Mouse (Mus musculus): Measurements from ENCODE around the gene Zfp513.
A peak's percentile ranks its signal among the peaks of the same experiment; 100 is the strongest.

The Zfp513 gene

GRCm38 (mm10) chr5:31168630-31169029, 33.5 kb downstream of the Zfp513 start:
- DNase-seq (ENCODE audit: low spot score in 2 of 2) = no peak

GRCm38 (mm10) chr5:31164878-31165277, 37.2 kb downstream of the Zfp513 start:
- no peak for DNase-seq (ENCODE audit: low spot score in 2 of 2)

DNA sequence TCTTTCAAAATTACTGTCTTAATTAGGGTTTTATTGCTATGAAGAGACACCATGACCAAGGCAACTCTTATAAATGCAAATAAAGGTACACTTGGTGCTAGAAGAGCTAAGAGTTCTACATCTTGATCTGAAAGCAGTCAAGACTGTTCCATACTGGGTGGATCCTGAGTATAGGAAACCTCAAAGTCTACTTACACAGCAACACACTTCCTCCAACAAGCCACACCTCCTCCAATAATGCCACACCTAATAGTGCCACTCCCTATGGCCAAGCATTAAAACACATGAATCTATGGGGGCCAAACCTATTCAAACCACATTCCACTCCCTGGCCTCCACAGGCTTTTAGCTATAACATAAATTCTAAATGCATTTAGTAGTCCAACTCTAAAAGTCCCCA, 39.6 kb downstream of the Zfp513 start:
- no peak for DNase-seq (ENCODE audit: low spot score in 2 of 2)

DNA sequence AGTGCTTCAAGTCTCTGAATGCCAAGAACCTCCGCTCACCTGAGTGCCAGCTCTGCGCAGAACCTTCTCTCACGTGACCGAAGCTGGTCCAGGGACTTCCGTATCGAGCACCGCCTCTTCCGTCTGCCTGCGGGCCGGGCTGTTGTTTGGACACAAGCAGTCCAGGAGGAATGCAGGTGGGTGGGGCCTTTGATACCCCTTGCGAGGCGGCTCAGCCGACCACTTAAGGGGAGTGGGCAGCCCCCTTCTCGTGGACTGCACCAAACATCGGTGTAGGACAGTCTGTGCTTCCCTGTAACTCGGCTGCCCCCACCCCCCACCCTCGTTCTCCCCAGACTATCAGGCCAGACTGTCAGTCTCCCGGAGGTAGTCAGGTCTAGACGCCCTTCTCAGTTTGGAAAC, 48.0 kb downstream of the Zfp513 start, which contains the start of gene Mpv17:
TSS of gene Mpv17 (minus strand) at position 100 of the 402 bp plus-strand sequence.
- peak; percentile 78 to 84 for DNase-seq (ENCODE audit: low spot score in 2 of 2)

- no peak for DNase-seq (ENCODE audit: low spot score in 2 of 2)
Observed at GRCm38 (mm10) chr5:31153516-31154151, 48.5 kb downstream of the Zfp513 start.

DNA sequence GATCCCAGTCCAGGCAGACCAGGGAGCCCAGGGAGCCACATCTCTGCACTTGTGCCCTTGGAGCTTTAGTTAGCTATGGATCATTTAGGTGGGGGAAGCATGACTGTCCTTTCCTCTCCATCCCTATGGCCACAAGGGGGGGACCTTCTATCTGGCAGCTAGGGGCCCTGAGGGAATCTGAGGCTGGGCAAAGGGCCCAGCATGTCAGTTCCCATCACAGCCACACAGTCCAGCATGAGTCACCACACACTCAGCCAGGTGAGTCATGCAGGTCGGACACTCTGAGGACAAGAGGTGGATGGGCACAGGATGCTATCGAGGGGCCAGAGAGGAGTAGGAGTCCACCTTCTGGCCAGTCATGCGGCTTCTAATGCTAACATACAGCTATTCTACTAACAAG, 50.4 kb downstream of the Zfp513 start:
- DNase-seq (ENCODE audit: low spot score in 2 of 2) = no peak

DNA sequence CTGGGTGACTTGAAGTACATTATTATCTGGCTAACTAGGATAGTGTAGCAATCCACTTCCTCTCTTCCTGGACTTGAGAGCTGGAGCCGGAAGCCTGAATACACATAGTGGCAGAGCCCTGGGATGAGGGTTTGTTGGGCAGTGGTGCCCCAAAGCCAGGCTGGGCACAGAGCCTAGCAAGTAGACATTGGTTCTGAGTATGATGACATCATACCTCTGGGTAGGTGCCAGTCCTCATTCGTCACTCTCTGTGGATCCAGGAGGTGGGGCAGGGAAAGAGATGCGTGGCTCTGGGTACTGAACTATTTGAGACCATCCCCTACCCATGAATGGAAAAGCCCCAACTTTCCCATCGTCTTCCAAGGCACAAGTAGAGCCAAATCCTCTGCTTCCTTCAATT, 52.3 kb downstream of the Zfp513 start:
- no peak for DNase-seq (ENCODE audit: low spot score in 2 of 2)

Measured in spleen, postnatal 36 days (tissue).